Mouse (Mus musculus) stomach, embryonic 16.5 days (tissue): ENCODE measurements around the gene Stra6. TPM values are rescaled to one million over a fixed set of nuclear protein-coding genes. Genes with fewer than 3 reads are reported as not detected.
A peak's percentile ranks its signal among the peaks of the same experiment; 100 is the strongest.

Experiments
- ATAC-seq: fragments of 200-750 bp; cut with Nextera tagmentation; 2 replicates; pipeline ENCODE4 v1.8.0; 2017; ENCODE audit warnings: moderate number of reproducible peaks, moderate TSS enrichment; ENCODE audit not compliant: insufficient read depth, low FRiP score
- H3K27ac ChIP-seq: fragments of 300-500 bp; sonication (generic); 2 replicates; pipeline ENCODE4 v1.5.1; 2014; ENCODE audit warnings: low read length
- H3K27me3 ChIP-seq: fragments of 300-500 bp; sonication (generic); 2 replicates; pipeline ENCODE4 v1.6.1; 2014; ENCODE audit warnings: low read length, control low read depth, mixed read lengths; ENCODE audit not compliant: control insufficient read depth, insufficient read depth
- H3K36me3 ChIP-seq: fragments of 300-500 bp; sonication (generic); 2 replicates; pipeline ENCODE4 v1.6.1; 2014; ENCODE audit warnings: low read length; ENCODE audit not compliant: control insufficient read depth, insufficient read depth
- H3K4me1 ChIP-seq: fragments of 300-500 bp; sonication (generic); 2 replicates; pipeline ENCODE4 v1.6.1; 2014; ENCODE audit warnings: low read length, control low read depth, mixed read lengths; ENCODE audit not compliant: control insufficient read depth, insufficient read depth
- H3K4me2 ChIP-seq: fragments of 300-500 bp; sonication (generic); 2 replicates; pipeline ENCODE4 v1.6.1; 2014; ENCODE audit warnings: low read depth, low read length, mixed read lengths
- H3K4me3 ChIP-seq: fragments of 300-500 bp; sonication (generic); replicated peaks from 2 replicates; pipeline ENCODE4 v1.5.1; 2014; ENCODE audit warnings: mild to moderate bottlenecking, low read length
- H3K9ac ChIP-seq: fragments of 300-500 bp; sonication (generic); 2 replicates; pipeline ENCODE4 v1.6.1; 2014; ENCODE audit warnings: low read length
- H3K9me3 ChIP-seq: fragments of 300-500 bp; sonication (generic); replicated peaks from 2 replicates; pipeline ENCODE4 v1.6.1; 2016; ENCODE audit warnings: low read length, control low read depth; ENCODE audit not compliant: control insufficient read depth
- WGBS: fragments of 180-500 bp; shearing (Covaris S2); extraction: QIAGEN DNeasy Blood & Tissue Kit; methylation state at CpG from one replicate; pipeline ENCODE4 v1.1.7; 2014; 5-methylcytosine and 5-hydroxymethylcytosine counted together
- polyA plus RNA-seq: library from polyadenylated mRNA; unstranded; fragments of >200 nt; fragmentation: Nextera tagmentation; extraction: Ambion mirVana; gene quantifications from 2 replicates; pipeline ENCODE4 v1.2.1, GENCODE M21; 2015

The Stra6 gene
- polyA plus RNA-seq, 1 experiment from 2014 or later, result 1.4 TPM

DNA sequence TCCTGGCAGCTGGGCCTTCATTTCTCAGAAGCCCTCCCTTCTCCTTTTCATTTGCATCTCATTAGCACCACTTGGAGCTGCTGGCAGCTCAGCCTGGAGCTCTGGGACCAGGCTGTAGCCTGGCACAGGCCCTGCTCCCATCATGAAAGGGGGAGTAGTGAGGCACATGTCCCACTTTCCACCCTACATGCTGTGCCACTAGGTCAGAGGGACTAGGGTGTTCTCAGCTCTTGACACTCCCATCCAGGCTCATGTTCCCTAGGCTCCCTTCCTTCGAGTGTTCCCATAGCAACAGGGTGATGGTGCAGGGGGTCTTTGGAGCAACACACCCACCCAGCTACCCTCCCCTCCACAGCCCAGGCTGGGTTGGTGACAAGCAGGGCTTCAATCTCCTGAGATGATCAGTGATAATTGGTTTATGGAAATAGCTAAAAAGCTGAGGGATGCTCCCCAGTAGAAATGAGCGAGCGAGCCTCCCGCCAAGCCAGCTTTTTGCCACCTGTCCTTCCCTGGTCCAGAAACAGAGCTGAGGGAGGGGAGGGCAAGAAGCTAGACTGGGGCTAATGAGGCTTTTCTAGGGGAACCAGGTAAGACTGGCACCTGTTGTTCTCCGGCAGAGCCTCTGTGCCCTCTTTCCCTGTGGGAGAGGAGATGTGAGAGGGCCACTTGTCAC lies 33.2 kb downstream of the Stra6 start:
- Histone ChIP-seq H3K4me1 (peaks cover 10% of the 10 kb centered on the region; the same call in 1 of the 2 replicates), H3K4me2 (no peak overlapping the region), H3K27ac (peak overlapping the region; percentile 37; the same call in 1 of the 2 replicates), H3K36me3 (no peaks in the 10 kb centered on the region), H3K9ac (no peak overlapping the region), H3K4me3 (no peak overlapping the region), H3K27me3 (no peaks in the 10 kb centered on the region), H3K9me3 (no peaks in the 10 kb centered on the region)
- WGBS, result 72% methylated on average over 5 of the region's 5 CpGs
- no peak for ATAC-seq

DNA sequence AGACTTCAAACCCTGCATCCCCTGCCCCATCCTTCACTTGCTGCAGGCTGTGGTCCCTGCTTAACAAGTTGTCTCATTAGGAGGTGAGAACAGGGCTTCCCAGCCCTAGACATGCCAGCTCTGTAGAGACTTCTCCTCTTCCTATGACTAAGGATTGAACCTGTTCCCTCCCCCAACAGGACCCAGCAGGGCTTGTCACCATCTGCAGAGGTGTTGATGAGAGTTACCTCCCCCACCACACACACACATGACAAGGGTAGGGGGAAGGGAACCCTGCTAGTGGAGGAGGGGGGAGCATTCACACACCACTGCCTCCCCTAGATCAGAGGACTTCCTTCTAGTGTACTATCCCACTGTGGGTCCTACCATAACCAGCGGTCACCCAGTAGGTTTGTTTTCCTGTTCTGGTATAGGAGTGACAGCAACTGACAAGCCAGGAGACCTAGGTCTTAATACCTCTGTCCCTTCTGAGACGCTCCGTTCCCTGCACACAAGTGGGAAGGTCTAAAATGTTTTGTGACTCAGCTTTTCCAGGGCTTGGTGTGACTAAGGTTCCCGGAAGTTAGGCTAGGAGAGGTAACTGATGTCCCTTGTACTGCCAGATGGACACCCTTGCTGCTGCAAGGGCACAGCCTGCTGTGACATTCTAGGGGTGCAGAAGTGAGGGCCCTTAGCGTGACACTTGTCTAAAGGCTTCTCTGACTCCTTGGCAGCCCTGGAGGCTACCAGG lies 36.4 kb downstream of the Stra6 start:
- ATAC-seq, result no peak
- no peak overlapping the region for H3K4me3 ChIP-seq
- H3K9ac ChIP-seq, result no peak overlapping the region
- no peak overlapping the region for H3K27ac ChIP-seq
- H3K4me1 ChIP-seq, result peaks cover 5% of the 10 kb centered on the region; the same call in 1 of the 2 replicates
- no peaks in the 10 kb centered on the region for H3K36me3 ChIP-seq
- 64% methylated on average over 5 of the region's 5 CpGs for WGBS
- no peaks in the 10 kb centered on the region for H3K9me3 ChIP-seq
- H3K27me3 ChIP-seq, result no peaks in the 10 kb centered on the region
- H3K4me2 ChIP-seq, result no peak overlapping the region

DNA sequence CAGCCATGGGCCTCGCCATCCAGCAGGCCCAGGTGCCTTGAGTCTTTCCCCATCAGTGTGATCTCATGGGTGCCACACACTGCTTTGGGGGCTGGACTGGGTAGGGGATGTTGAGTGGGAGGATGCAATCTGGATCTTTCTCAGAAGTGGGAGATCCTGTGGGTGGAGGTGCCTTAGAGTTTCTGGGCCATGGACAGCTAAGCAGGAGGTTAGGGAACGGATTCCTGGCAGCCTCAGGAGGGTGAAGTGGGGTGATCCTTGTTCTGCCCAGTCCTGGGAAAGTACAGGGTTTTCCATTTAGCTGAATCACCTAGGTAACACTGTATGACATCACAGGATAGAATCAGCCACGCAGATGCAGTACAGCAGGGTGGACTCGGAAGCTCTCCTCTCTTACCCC lies 38.4 kb downstream of the Stra6 start:
- no peak overlapping the region for H3K4me3 ChIP-seq
- no peak overlapping the region for H3K4me2 ChIP-seq

GRCm38 (mm10) chr9:58103647-58104046 lies 40.1 kb downstream of the Stra6 start:
- WGBS, result 49% methylated on average over 6 of the region's 6 CpGs
- H3K9me3 ChIP-seq, result no peaks in the 10 kb centered on the region
- H3K36me3 ChIP-seq, result no peaks in the 10 kb centered on the region
- no peaks in the 10 kb centered on the region for H3K27me3 ChIP-seq
- H3K27ac ChIP-seq, result no peak overlapping the region
- no peak overlapping the region for H3K4me2 ChIP-seq
- no peak overlapping the region for H3K9ac ChIP-seq
- ATAC-seq, result no peak
- H3K4me3 ChIP-seq, result no peak overlapping the region
- peaks cover 5% of the 10 kb centered on the region; the same call in 1 of the 2 replicates for H3K4me1 ChIP-seq

More for the DNA sequence above, 38.4 kb downstream of the Stra6 start:
- WGBS, result 77% methylated on average over 4 of the region's 4 CpGs
- H3K9me3 ChIP-seq, result no peaks in the 10 kb centered on the region
- ATAC-seq, result no peak
- no peaks in the 10 kb centered on the region for H3K27me3 ChIP-seq
- peaks cover 5% of the 10 kb centered on the region; the same call in 1 of the 2 replicates for H3K4me1 ChIP-seq
- no peak overlapping the region for H3K27ac ChIP-seq
- no peaks in the 10 kb centered on the region for H3K36me3 ChIP-seq
- no peak overlapping the region for H3K9ac ChIP-seq

- H3K9me3 ChIP-seq, result no peaks in the 10 kb centered on the region
- no peak overlapping the region for H3K9ac ChIP-seq
- H3K4me1 ChIP-seq, result peaks cover 5% of the 10 kb centered on the region; the same call in 1 of the 2 replicates
- no peak overlapping the region for H3K4me3 ChIP-seq
- H3K36me3 ChIP-seq, result no peaks in the 10 kb centered on the region
- no peak for ATAC-seq
- no peak overlapping the region for H3K4me2 ChIP-seq
- no peaks in the 10 kb centered on the region for H3K27me3 ChIP-seq
- no peak overlapping the region for H3K27ac ChIP-seq
- 43% methylated on average over 15 of the region's 15 CpGs for WGBS
Observed at GRCm38 (mm10) chr9:58105595-58106169, 42.1 kb downstream of the Stra6 start.

GRCm38 (mm10) chr9:58107494-58107893 lies 43.9 kb downstream of the Stra6 start:
- H3K4me3 ChIP-seq, result no peak overlapping the region
- no peaks in the 10 kb centered on the region for H3K9me3 ChIP-seq
- no peak overlapping the region for H3K27ac ChIP-seq
- H3K4me2 ChIP-seq, result no peak overlapping the region
- WGBS, result 46% methylated on average over 5 of the region's 5 CpGs
- H3K36me3 ChIP-seq, result no peaks in the 10 kb centered on the region
- H3K27me3 ChIP-seq, result no peaks in the 10 kb centered on the region
- ATAC-seq, result no peak
- peaks cover 11% of the 10 kb centered on the region for H3K4me1 ChIP-seq
- H3K9ac ChIP-seq, result no peak overlapping the region

- Histone ChIP-seq H3K4me1 (peaks cover 29% of the 10 kb centered on the region), H3K36me3 (no peaks in the 10 kb centered on the region), H3K27me3 (no peaks in the 10 kb centered on the region), H3K4me3 (no peak overlapping the region), H3K27ac (no peak overlapping the region), H3K9me3 (no peaks in the 10 kb centered on the region), H3K9ac (no peak overlapping the region), H3K4me2 (no peak overlapping the region)
- ATAC-seq, result no peak
- 62% methylated on average over 5 of the region's 5 CpGs for WGBS
Observed at GRCm38 (mm10) chr9:58110787-58111186, 47.2 kb downstream of the Stra6 start.

- WGBS, result 57% methylated on average over 6 of the region's 6 CpGs
- Histone ChIP-seq H3K27ac (no peak overlapping the region), H3K4me3 (no peak overlapping the region), H3K9ac (no peak overlapping the region), H3K27me3 (no peaks in the 10 kb centered on the region), H3K4me1 (peaks cover 26% of the 10 kb centered on the region), H3K36me3 (no peaks in the 10 kb centered on the region), H3K9me3 (no peaks in the 10 kb centered on the region), H3K4me2 (no peak overlapping the region)
- 0 out of 2 replicates have a peak, but pooled peaks have one; percentile 27 for ATAC-seq
Observed at GRCm38 (mm10) chr9:58111431-58111830, 47.8 kb downstream of the Stra6 start.

DNA sequence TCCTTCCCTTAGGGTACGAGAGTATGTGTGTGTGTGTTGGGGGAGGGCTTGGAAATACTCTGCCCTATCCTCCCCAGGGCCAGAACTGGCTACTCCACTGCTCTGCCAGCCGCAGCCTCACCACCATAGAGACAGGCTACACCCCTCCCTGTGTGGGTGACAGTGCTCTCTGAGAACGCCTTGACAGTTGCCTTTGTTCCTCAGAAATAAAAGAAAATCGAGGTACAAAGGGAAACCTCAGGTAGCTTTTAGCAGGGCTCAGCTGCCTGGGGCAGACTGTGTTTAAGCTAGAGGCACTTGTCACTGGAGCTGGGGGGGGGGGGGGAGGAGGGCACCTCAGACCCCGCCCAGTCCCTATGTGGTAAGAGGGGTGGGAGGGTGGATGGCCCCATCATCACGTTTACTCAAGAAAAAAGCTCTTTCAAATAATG lies 48.7 kb downstream of the Stra6 start:
- Histone ChIP-seq H3K9me3 (no peaks in the 10 kb centered on the region), H3K36me3 (no peaks in the 10 kb centered on the region), H3K4me1 (peaks cover 26% of the 10 kb centered on the region), H3K27ac (peak overlapping the region; percentile 29; the same call in 1 of the 2 replicates), H3K4me2 (no peak overlapping the region), H3K9ac (peak overlapping the region; percentile 36; the same call in 1 of the 2 replicates), H3K4me3 (no peak overlapping the region), H3K27me3 (no peaks in the 10 kb centered on the region)
- peak; percentile 34; the same call in 1 of the 2 replicates for ATAC-seq
- 27% methylated on average over 5 of the region's 6 CpGs for WGBS
